Mouse (Mus musculus): ENCODE results near the gene 1700016C15Rik.

The 1700016C15Rik gene

DNA sequence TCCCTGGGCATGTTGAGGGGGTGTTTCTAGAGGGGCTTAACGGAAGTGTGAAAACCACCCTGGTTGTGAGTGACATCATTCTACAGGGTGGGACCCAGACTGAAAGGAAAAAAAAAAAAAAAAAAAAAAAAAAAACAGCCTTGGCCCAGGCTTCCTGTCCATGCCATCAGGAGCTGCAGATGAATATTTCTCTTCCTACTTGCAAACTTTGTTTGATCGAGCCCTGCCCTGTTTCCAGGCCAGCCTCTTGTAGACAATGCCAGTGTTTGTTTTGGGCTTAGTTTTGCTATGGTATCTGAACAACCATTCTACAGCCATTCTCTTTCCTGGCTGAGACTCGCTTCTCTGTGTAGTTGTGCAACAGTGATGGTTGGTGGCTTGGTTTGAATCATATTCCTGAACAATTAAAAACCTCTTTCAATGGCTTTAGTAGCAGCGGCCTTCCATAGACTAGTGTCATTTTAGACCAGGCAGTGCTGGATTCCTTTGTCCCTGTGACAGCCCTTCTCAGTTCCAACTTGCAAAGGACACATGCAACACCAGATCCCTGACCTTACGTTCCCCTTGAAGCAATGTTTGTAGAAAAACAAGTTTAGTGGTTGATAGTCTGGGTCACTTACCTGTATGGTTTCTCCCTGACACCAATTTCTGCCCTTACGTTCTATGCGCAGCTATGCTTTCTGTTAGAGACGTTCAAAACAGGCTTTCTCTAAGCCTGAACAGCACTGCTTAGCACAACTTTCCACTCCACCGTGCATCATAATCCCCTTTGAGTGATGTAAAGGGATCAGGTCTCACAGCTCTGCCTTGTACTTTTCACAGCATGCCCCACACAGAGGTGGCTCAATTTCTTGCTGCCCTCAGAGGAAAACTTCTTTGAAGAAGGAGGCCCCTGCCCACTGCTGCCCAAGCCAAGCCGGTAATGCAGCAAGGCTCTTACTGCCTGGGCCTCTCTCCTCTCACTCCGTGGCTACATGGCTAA lies at the start of gene 1700016C15Rik:
TSS of gene 1700016C15Rik (plus strand) at position 772 of the 982 bp plus-strand sequence.
- DNase-seq = no peak

GRCm38 (mm10) chr1:177681239-177681638 lies 48.4 kb upstream of the 1700016C15Rik start:
- DNase-seq = no peak

DNA sequence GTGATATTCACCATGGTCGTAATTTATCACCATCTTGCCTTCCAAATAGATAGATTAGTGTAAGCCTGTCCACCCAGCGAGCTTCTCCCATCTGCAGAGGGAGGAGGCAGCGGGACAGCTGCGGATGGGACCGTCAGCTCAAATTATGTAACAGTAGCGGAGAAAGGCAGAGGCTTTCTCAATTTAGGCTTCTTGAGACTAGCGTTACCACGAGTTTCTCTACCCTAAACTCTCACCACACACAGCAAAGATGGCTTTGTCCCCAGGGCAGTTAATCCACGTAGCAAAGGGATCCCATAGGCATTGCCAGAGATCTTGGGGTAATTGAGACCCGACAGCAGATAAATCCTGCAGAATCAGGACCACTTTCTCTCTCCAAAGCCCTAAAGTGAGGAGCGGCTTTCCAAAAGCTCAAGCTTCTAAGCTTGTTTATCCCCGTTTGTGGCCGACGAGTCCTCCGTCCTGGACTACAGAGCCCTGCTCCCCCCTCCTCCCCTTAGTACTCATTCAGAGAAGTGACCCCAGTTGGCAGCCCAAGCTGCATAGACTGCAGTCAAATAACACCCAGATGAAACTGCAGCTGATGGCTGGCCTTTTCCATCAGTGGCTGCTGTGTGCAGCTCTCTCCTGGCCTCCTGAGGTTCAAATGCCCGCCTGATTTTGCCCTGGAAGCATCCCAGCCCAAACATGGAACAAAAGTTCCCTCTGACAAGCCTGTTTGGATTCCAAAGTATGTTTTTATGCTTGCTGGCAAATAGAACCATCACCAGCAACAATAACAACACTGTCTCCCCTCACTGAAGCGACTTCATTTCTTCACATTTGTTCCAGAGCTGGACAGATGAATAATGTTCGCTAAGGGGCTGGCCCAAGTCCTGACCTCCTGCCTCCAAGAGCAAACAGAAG lies 45.4 kb upstream of the 1700016C15Rik start:
- peak; percentile 76 for DNase-seq

DNA sequence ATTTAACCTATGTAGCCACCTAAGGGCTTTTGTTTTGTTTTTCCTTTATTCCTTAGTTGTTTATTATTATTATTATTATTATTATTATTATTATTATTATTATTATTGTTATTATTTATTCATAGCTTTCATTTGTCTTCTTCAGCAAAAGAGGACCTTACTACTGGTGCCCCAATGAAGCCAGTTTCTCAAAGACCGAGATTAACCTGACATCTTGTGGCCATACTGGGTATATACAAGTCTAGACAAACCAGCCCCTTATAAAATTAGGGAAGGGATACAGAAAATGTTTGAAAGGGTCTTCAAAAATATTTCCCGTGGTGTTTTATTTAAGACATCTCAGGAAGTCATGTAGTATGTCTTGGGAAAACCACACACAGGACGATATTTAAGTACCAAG lies 44.7 kb upstream of the 1700016C15Rik start:
- DNase-seq = peak; percentile 86

DNA sequence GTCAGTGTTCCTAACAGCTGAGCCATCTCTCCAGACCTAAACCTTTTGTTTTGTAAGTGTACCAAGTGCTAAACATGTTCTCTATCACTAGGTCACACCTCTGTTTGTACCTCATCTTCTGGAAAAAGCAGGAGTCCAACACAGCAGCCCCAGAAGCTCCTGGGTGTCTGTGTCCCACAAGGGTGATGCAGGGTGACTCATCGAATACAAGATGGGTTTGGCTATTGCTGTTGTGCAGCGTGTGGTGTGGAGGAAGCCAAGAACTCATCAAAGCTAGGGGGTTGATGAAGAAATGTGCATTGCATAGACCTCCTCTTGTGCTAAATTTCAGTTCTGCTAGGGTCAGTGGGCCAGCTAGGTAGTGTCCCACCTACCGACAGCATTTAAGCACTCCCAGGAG lies 43.5 kb upstream of the 1700016C15Rik start:
- DNase-seq = no peak

- peak; percentile 68 for DNase-seq
These were observed 42.6 kb upstream of the 1700016C15Rik start for GRCm38 (mm10) chr1:177686982-177687381.

GRCm38 (mm10) chr1:177692491-177692890 lies 37.1 kb upstream of the 1700016C15Rik start:
- DNase-seq = no peak

- DNase-seq = no peak
These were observed 35.9 kb upstream of the 1700016C15Rik start for GRCm38 (mm10) chr1:177693486-177694252.

- DNase-seq = no peak
These were observed 29.1 kb upstream of the 1700016C15Rik start for GRCm38 (mm10) chr1:177700560-177700959.

GRCm38 (mm10) chr1:177702481-177703146 lies 27.0 kb upstream of the 1700016C15Rik start:
- peak; percentile 80 for DNase-seq

GRCm38 (mm10) chr1:177703147-177703807 lies 26.3 kb upstream of the 1700016C15Rik start:
- no peak for DNase-seq

DNA sequence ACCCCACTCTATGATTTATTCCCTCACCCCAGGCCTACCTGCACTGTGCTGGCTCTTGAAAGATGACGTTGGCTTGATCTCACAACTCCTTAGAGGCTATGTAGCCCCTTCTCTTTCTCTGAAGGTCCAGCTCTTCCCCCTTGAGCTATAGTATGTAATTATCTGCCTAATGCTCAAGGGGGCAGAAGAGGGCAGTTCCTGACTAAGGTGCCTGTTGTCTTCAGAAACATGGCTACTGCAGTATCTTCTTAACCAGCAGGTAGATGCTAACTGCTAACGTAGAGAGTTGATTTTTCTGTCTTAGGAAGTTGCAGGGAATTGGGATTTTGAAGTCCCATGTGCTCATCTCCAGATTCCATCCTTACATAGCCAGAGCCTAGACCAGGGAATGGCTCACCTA lies 24.4 kb upstream of the 1700016C15Rik start:
- DNase-seq = no peak

GRCm38 (mm10) chr1:177707571-177707970 lies 22.0 kb upstream of the 1700016C15Rik start:
- DNase-seq = no peak

DNA sequence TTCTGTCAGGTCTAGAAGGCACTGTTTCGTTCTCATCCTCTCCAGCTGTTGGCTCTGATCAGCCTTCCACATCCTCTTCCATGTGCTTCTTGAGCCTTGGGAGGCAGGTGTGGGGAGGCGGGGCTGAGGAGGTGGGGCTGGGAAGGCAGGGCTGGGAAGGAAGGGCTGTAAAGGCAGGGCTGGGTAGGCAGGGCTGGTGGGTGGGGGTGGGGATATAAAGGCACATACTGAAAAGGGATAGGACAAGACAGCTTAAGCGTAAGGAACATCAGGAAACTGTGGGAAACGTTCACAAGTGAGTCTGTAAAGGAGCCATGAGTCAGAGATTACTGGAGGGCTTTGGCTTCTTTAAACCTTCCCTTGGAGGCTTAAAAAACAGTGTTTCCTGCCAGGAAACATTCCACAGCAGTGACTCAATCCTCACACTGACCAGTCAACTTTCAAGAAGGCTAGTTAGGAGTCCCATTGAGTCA lies 21.0 kb upstream of the 1700016C15Rik start:
- DNase-seq = no peak

DNA sequence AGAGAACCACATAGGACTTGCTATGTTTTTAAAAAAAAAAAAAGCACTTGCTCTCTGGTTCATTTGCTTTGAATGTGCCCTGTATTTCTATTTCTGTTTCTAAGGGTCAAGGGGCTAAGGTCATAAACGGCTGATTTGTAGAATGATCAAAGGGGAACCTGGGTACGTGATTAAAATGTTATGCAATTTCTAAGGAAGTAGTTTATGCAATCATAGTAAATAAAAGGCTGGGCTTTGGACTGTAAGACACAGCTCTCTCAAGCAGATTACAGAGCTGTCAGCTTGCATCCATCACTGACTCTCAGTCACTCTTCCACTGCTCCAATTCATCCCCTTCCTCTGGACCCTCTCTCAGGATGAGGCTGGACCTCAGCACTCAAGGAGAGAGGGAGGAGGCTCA lies 18.6 kb upstream of the 1700016C15Rik start:
- DNase-seq = no peak

DNA sequence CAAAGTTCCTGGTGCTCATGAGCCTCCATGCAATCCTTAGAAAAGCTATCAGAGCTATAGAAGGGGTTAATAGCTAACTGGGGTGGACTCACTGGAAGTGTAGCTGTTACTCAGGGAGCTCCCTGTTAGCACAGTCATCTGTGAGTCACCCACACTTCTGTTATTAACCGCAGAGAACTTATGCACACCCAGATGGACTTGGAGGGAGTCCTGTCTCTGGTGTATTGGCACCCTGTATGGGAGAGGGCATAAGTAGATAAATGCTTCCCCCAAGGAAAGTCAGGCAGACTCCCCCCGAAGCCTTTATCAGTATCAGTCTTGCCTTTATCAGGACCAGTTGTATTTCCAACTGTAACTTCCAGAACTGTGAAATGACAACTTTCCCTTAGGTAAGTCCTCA lies 18.2 kb upstream of the 1700016C15Rik start:
- no peak for DNase-seq

- no peak for DNase-seq
These were observed 15.8 kb upstream of the 1700016C15Rik start for GRCm38 (mm10) chr1:177713635-177714396.

GRCm38 (mm10) chr1:177714397-177715012 lies 15.1 kb upstream of the 1700016C15Rik start:
- DNase-seq = no peak

- DNase-seq = no peak
These were observed 13.2 kb upstream of the 1700016C15Rik start for GRCm38 (mm10) chr1:177716448-177716847.

Measured in cerebellum, adult 9-10 months (tissue).